Mouse (Mus musculus) cerebellum, adult 2 months (tissue): ENCODE results near the gene Gm10521.

ENCODE experiments used
- CTCF ChIP-seq: fragments of 200-500 bp; IDR thresholded peaks from 2 replicates; pipeline ENCODE4 v1.5.1; 2011; ENCODE audit warnings: low read depth, mild to moderate bottlenecking, control low read depth, low read length, moderate library complexity, borderline replicate concordance; ENCODE audit not compliant: insufficient read depth
- POLR2A ChIP-seq: fragments of 200-500 bp; IDR thresholded peaks from 2 replicates; pipeline ENCODE4 v1.6.1; 2011; ENCODE audit warnings: low read length, control low read depth, borderline replicate concordance; ENCODE audit not compliant: insufficient read depth

GRCm38 (mm10) chr1:171904011-171904410 lies 8.5 kb downstream of the Gm10521 start:
- TF ChIP-seq CTCF (no peak), POLR2A (no peak)
